Mouse (Mus musculus): ENCODE data around the gene Lgals3bp.

Gene Lgals3bp

GRCm38 (mm10) chr11:118362971-118363518 lies 38.8 kb downstream of the Lgals3bp start:
- DNase-seq (ENCODE audit: low spot score in 2 of 2): no peak

- DNase-seq (ENCODE audit: low spot score in 2 of 2): no peak
Observed at GRCm38 (mm10) chr11:118362501-118362900, 39.4 kb downstream of the Lgals3bp start.

GRCm38 (mm10) chr11:118360907-118361341 lies 41.0 kb downstream of the Lgals3bp start:
- DNase-seq (ENCODE audit: low spot score in 2 of 2): no peak

- DNase-seq (ENCODE audit: low spot score in 2 of 2): no peak
Observed at GRCm38 (mm10) chr11:118360491-118360890, 41.4 kb downstream of the Lgals3bp start.

- no peak for DNase-seq (ENCODE audit: low spot score in 2 of 2)
Observed at GRCm38 (mm10) chr11:118355640-118356039, 46.3 kb downstream of the Lgals3bp start, which contains the start of gene Timp2. Timp2 (minus strand) TSS chr11:118355740.

- DNase-seq (ENCODE audit: low spot score in 2 of 2): peak; percentile 58 to 82
Observed at GRCm38 (mm10) chr11:118355205-118355604, 46.7 kb downstream of the Lgals3bp start.

- peak in 1 of 2 experiments; percentile 41 for DNase-seq (ENCODE audit: low spot score in 2 of 2)
Observed at GRCm38 (mm10) chr11:118354636-118355191, 47.2 kb downstream of the Lgals3bp start.

- DNase-seq (ENCODE audit: low spot score in 2 of 2): no peak
Observed at GRCm38 (mm10) chr11:118349494-118349893, 52.4 kb downstream of the Lgals3bp start.

GRCm38 (mm10) chr11:118348877-118349276 lies 53.0 kb downstream of the Lgals3bp start:
- peak; percentile 34 to 77 for DNase-seq (ENCODE audit: low spot score in 2 of 2)

- peak; percentile 18 to 40 for DNase-seq (ENCODE audit: low spot score in 2 of 2)
Observed at GRCm38 (mm10) chr11:118348419-118348818, 53.5 kb downstream of the Lgals3bp start.

GRCm38 (mm10) chr11:118347911-118348310 lies 54.0 kb downstream of the Lgals3bp start:
- DNase-seq (ENCODE audit: low spot score in 2 of 2): no peak

GRCm38 (mm10) chr11:118347391-118347790 lies 54.5 kb downstream of the Lgals3bp start:
- no peak for DNase-seq (ENCODE audit: low spot score in 2 of 2)

GRCm38 (mm10) chr11:118346395-118347096 lies 55.3 kb downstream of the Lgals3bp start:
- no peak for DNase-seq (ENCODE audit: low spot score in 2 of 2)

- DNase-seq (ENCODE audit: low spot score in 2 of 2): no peak
Observed at GRCm38 (mm10) chr11:118345693-118346092, 56.2 kb downstream of the Lgals3bp start.

- no peak for DNase-seq (ENCODE audit: low spot score in 2 of 2)
Observed at GRCm38 (mm10) chr11:118343629-118344028, 58.3 kb downstream of the Lgals3bp start.
